Mouse (Mus musculus): Measurements from ENCODE around the gene Tmem199. TPM values are rescaled to one million over a fixed set of nuclear protein-coding genes. Genes with fewer than 3 reads are reported as not detected.
A peak's percentile ranks its signal among the peaks of the same experiment; 100 is the strongest.
"Not testable (repeated sequence)": the region's sequence is repeated elsewhere in the genome, so short reads cannot be mapped to it uniquely, and the experiment has no call there.

Gene Tmem199
- polyA plus RNA-seq, 1 experiment from 2014 or later: 54.1 TPM

DNA sequence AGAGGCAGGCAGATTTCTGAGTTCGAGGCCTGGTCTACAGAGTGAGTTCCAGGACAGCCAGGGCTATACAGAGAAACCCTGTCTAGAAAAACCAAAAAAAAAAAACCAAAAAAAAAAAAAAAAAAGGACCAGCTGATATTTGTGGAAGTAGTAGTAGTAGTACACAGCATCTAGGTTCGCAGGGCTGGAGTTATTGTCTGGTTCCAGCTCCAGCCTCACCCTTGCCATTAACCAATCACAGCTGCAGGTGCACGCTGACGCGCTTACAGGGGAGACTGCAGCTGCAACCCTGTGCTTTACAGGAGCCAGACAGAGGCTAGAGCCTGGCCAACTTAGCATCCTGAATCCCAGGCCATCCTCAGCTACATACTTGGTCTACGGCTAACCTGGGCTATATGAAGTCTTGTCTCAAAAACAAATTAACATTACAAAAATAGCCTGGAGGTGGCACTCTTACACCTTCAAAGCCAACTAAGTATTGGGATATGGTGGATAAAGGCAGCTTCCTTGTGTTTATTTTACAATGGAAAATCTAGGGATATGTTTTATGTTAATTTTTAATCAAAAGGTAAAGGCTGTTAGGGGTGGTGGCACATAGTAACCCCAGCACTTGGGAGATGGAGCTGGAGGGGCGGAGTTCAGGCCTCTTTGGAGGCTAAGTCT lies 32.6 kb upstream of the Tmem199 start:
- H3K4me3 ChIP-seq (replicated peaks): no peak overlapping the region
- H3K36me3 ChIP-seq: peaks cover 16% of the 10 kb centered on the region
- 93% methylated on average over 7 of the region's 7 CpGs for WGBS
- no peak overlapping the region for H3K27ac ChIP-seq
- no peak overlapping the region for H3K9ac ChIP-seq
- H3K4me2 ChIP-seq (replicated peaks): no peak overlapping the region
- H3K4me1 ChIP-seq (replicated peaks): peaks cover 10% of the 10 kb centered on the region; the same call in 1 of the 2 replicates
- no peak for ATAC-seq
- H3K27me3 ChIP-seq (replicated peaks): no peaks in the 10 kb centered on the region
- no peaks in the 10 kb centered on the region for H3K9me3 ChIP-seq

DNA sequence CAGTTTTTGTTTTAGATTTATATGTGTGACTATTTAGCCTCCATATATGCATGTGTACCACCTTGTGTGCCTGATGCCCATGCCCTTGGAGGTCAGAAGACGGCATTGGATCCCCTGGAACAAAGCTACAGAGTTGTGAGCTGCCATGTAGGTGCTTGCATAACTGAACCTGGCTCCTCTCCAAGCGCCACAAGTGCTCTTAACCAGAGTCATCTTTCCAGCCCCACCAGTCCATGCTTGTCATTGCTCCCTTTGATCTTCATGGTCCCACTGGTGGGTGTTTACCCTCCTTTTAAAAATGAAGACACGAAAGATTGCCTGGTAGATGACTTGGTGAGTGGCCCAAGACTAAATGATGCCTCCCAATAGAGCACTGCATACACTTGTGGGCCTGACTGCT lies 28.4 kb upstream of the Tmem199 start:
- no peak for ATAC-seq
- no peak overlapping the region for H3K4me2 ChIP-seq (replicated peaks)
- no peak overlapping the region for H3K4me3 ChIP-seq (replicated peaks)
- no peaks in the 10 kb centered on the region for H3K27me3 ChIP-seq (replicated peaks)
- peaks cover 14% of the 10 kb centered on the region; the same call in 1 of the 2 replicates for H3K4me1 ChIP-seq (replicated peaks)
- 82% methylated on average over 3 of the region's 3 CpGs for WGBS
- H3K27ac ChIP-seq: no peak overlapping the region
- H3K36me3 ChIP-seq: peaks cover 16% of the 10 kb centered on the region
- H3K9me3 ChIP-seq: no peaks in the 10 kb centered on the region
- H3K9ac ChIP-seq: no peak overlapping the region

DNA sequence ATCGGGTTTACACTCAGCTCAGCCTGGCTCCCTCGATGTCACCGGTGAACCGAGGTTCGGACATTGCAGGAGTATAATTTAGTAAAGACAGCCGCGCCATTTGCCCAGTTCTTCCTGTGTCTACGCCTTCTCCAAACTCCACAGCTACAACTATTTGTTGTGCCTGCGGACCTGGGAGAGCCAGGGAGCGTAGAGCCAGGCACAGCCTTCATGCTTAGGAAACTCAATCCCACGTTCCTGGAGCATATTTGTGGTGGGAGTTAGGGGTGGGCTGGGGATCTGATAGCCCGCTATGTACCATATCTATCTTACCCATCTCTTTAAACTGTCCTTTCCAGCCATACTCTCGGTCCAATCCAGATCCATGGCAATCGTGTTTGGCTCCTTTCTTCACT lies 24.7 kb upstream of the Tmem199 start:
- Histone ChIP-seq H3K36me3 (peaks cover 10% of the 10 kb centered on the region; the same call in 1 of the 2 replicates), H3K27ac (peak overlapping the region; percentile 78), H3K4me3 (replicated peaks) (peak overlapping the region; percentile 82), H3K9me3 (no peaks in the 10 kb centered on the region), H3K4me1 (replicated peaks) (peaks cover 23% of the 10 kb centered on the region; the same call in 1 of the 2 replicates), H3K4me2 (replicated peaks) (peak overlapping the region; percentile 71), H3K9ac (peak overlapping the region; percentile 65), H3K27me3 (replicated peaks) (no peaks in the 10 kb centered on the region)
- WGBS: 1% methylated on average over 14 of the region's 14 CpGs
- peak; percentile 5; the same call in 1 of the 2 replicates for ATAC-seq

DNA sequence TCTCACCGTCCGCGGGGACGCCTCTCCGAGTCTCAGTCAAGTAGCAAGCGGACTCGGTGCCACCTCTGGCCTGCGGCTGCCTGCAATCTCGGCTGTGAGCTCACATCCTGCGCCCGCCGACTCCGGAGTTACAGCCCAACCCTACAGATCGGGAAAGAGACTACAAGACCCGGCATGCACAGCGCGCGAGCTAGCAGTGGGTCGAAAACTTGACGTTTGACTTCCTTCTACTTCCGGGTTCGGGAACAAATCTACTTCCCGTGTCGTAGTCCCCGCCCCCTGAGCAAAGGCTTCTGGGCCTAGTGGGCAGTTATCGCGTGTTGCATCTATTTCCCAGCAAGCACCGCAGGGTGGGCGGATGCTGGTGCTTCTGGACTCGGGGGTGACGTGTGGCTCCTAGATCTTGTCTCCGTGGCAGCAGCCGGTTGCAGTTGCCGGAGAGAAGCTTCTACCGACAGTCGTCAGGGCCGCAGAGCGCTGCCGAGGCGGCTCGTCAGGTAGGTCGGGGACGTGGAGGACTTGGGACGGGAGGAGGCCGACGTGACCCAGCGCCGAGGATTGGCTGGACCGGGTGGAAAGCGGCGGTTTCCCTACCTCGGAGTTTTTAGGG lies 24.2 kb upstream of the Tmem199 start, which contains the start of the genes Tnfaip1 and Ift20:
TSS of gene Tnfaip1 (minus strand) at position 253 of the 610 bp plus-strand sequence.
TSS of gene Ift20 (plus strand) at position 282 of the 610 bp plus-strand sequence.
- peak within 1 kb of the TSS; percentile 85 for H3K9ac ChIP-seq
- peaks cover 23% of the 10 kb centered on the region; the same call in 1 of the 2 replicates for H3K4me1 ChIP-seq (replicated peaks)
- H3K9me3 ChIP-seq: no peaks in the 10 kb centered on the region
- peak within 1 kb of the TSS; percentile 98 for H3K27ac ChIP-seq
- peaks cover 8% of the 10 kb centered on the region; the same call in 1 of the 2 replicates for H3K36me3 ChIP-seq
- ATAC-seq: peak; percentile 98
- H3K4me3 ChIP-seq (replicated peaks): peak within 1 kb of the TSS; percentile 82
- under 1% methylated on average over 52 of the region's 52 CpGs for WGBS
- H3K27me3 ChIP-seq (replicated peaks): no peaks in the 10 kb centered on the region
- H3K4me2 ChIP-seq (replicated peaks): peak within 1 kb of the TSS; percentile 71

DNA sequence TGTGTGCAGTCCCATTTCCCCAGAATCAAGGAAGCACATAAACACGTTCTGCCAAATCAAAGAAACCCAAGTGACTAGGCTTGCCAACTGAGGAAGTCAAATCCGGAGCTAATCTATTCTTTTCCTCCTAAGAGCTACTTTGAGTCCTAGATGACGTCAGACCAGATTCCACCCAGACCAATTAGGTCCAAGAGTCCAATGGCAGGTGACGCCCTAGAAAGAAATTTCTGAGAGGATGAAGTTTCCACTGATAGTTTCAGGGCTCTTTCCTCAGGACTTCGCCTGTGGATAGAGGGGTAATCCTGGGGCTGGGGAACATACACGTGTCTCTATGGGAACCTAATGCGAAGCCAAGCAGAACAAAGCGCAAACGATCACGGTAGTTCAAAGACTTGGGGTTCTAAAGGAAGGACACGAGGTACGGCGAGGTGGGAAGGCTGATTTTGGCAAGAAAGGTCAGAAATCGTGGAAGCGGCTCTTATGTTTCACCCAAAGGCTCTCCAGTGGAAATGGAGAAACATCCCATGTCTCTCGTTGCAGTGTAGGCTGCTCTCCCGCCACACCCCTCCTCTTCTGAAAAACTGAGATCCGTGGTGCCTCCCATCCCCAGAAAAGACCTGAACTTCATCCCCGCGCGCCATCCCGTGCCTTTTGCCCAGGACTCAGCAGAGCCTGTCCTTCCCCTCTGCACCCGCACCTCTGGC lies 23.6 kb upstream of the Tmem199 start:
- H3K4me2 ChIP-seq (replicated peaks): peak overlapping the region; percentile 62
- H3K4me3 ChIP-seq (replicated peaks): peak overlapping the region; percentile 82
- H3K4me1 ChIP-seq (replicated peaks): peaks cover 23% of the 10 kb centered on the region; the same call in 1 of the 2 replicates
- no peaks in the 10 kb centered on the region for H3K9me3 ChIP-seq
- H3K36me3 ChIP-seq: peaks cover 4% of the 10 kb centered on the region; the same call in 1 of the 2 replicates
- peak overlapping the region; percentile 98 for H3K27ac ChIP-seq
- under 1% methylated on average over 23 of the region's 23 CpGs for WGBS
- peak; percentile 24 for ATAC-seq
- peak overlapping the region; percentile 85 for H3K9ac ChIP-seq
- no peaks in the 10 kb centered on the region for H3K27me3 ChIP-seq (replicated peaks)

DNA sequence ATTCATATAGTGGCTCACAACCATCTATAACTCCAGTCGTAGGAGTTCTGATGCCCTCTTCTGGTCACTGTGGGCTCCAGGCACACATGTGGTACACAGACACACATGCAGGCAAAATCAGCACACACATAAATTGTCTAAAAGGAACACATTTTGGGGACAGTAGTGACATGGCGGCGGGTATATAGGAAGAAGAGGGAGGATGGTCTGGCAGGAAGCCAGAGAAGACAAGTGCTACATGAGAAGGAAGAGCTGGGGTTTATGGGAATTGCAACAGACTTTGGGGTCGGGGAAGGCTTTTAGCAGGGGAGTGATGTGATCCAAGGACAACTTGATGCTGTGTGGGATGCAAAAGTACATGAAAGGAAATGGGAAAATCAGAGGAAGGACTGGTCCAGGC lies 22.5 kb upstream of the Tmem199 start:
- Histone ChIP-seq H3K4me1 (replicated peaks) (peaks cover 23% of the 10 kb centered on the region; the same call in 1 of the 2 replicates), H3K4me2 (replicated peaks) (peak overlapping the region; percentile 62), H3K9me3 (no peaks in the 10 kb centered on the region), H3K27ac (0 out of 2 replicates have a peak overlapping the region, but pooled peaks have one; percentile 98), H3K9ac (peak overlapping the region; percentile 85), H3K4me3 (replicated peaks) (peak overlapping the region; percentile 82), H3K36me3 (peaks cover 3% of the 10 kb centered on the region; the same call in 1 of the 2 replicates), H3K27me3 (replicated peaks) (no peaks in the 10 kb centered on the region)
- 87% methylated on average over 4 of the region's 4 CpGs for WGBS
- ATAC-seq: no peak

DNA sequence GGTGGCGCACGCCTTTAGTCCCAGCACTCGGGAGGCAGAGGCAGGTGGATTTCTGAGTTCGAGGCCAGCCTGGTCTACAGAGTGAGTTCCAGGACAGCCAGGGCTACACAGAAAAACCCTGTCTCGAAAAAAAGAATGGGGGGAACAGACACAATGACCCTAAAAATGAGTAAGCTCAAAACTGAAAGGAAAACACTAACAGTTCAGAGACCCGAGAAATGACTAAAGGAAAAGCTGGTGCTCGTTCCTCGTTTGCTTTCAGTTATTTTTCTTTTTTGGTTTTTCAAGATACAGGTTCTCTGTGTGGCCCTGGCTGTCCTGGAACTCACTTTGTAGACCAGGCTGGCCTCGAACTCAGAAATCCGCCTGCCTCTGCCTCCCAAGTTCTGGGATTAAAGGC lies 19.5 kb upstream of the Tmem199 start:
- Histone ChIP-seq H3K36me3 (peaks cover 24% of the 10 kb centered on the region), H3K27ac (0 out of 2 replicates have a peak overlapping the region, but pooled peaks have one; percentile 54)
- ATAC-seq; H3K9me3 ChIP-seq; H3K4me2 ChIP-seq (replicated peaks); H3K27me3 ChIP-seq (replicated peaks); H3K9ac ChIP-seq; H3K4me1 ChIP-seq (replicated peaks); H3K4me3 ChIP-seq (replicated peaks): not testable (repeated sequence)
- 93% methylated on average over 10 of the region's 10 CpGs for WGBS

DNA sequence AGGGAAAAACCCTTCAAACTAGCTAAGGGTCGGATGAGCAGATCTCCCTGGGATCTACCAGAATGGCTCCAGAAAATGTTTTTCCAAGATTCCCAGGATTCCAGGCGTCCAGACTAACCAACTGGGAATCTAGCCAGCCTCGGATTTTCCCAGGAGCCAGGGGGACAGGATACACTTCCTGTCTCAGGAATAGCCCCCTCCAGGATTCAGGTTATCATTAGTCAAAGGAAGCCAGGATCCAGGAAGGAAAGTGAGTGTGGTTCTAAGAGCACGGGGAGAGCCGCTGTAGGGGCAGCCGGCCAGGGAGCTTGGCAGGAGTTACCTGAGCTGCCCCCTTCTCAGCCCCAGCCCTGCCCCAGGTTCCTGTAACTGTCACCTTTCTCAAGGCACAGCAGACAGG lies 19.1 kb upstream of the Tmem199 start:
- Histone ChIP-seq H3K27me3 (replicated peaks) (no peaks in the 10 kb centered on the region), H3K4me1 (replicated peaks) (peaks cover 9% of the 10 kb centered on the region; the same call in 1 of the 2 replicates), H3K9me3 (no peaks in the 10 kb centered on the region), H3K9ac (no peak overlapping the region), H3K27ac (0 out of 2 replicates have a peak overlapping the region, but pooled peaks have one; percentile 54), H3K4me3 (replicated peaks) (no peak overlapping the region), H3K4me2 (replicated peaks) (no peak overlapping the region), H3K36me3 (peaks cover 26% of the 10 kb centered on the region)
- WGBS: 61% methylated on average over 6 of the region's 6 CpGs
- no peak for ATAC-seq

DNA sequence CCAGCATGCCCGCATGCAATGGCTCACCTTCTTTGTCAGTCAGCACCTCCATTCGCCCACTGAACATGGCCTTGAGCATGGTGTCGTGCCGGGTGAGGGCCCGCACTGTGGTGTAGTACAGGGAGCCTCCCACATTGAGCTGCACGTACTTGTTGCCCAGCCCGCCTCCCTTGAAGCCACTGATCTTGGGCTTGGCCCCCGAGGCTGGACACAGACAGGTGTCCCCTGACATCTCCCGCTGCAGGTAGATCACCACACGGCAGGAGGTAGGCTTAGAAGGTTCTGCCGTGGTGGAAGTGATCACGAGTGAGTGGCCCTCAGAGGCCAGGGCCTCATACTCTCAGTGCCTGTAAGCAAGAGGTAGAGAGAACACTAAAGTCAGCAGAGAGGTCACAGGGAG lies 18.0 kb upstream of the Tmem199 start:
- ATAC-seq: no peak
- H3K4me2 ChIP-seq (replicated peaks): no peak overlapping the region
- H3K27ac ChIP-seq: no peak overlapping the region
- H3K9ac ChIP-seq: no peak overlapping the region
- peaks cover 30% of the 10 kb centered on the region for H3K36me3 ChIP-seq
- H3K9me3 ChIP-seq: no peaks in the 10 kb centered on the region
- WGBS: 89% methylated on average over 12 of the region's 12 CpGs
- H3K4me3 ChIP-seq (replicated peaks): no peak overlapping the region
- H3K4me1 ChIP-seq (replicated peaks): peaks cover 7% of the 10 kb centered on the region; the same call in 1 of the 2 replicates
- no peaks in the 10 kb centered on the region for H3K27me3 ChIP-seq (replicated peaks)

DNA sequence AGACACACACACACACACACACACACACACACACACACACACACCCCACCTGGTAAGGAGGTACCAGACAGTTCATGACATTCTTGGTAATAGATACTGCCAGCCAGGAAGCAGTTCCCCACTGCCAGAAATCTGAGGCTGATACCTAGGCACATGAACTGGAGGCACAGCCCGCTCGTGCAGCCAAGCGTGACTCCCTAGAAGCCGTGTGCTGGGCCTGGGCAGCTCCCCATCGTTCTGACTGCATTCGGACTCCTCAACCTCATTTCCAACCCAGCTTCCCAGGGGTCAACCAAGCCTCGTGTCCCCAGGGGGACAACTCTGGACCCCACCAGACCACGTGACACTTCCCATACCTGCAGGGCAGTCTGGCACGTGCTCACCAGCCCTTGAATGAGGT lies 16.7 kb upstream of the Tmem199 start:
- H3K4me3 ChIP-seq (replicated peaks): no peak overlapping the region
- H3K27ac ChIP-seq: no peak overlapping the region
- no peak for ATAC-seq
- no peaks in the 10 kb centered on the region for H3K4me1 ChIP-seq (replicated peaks)
- H3K9me3 ChIP-seq: no peaks in the 10 kb centered on the region
- peaks cover 42% of the 10 kb centered on the region for H3K36me3 ChIP-seq
- 88% methylated on average over 9 of the region's 9 CpGs for WGBS
- H3K27me3 ChIP-seq (replicated peaks): no peaks in the 10 kb centered on the region
- H3K9ac ChIP-seq: no peak overlapping the region
- no peak overlapping the region for H3K4me2 ChIP-seq (replicated peaks)

DNA sequence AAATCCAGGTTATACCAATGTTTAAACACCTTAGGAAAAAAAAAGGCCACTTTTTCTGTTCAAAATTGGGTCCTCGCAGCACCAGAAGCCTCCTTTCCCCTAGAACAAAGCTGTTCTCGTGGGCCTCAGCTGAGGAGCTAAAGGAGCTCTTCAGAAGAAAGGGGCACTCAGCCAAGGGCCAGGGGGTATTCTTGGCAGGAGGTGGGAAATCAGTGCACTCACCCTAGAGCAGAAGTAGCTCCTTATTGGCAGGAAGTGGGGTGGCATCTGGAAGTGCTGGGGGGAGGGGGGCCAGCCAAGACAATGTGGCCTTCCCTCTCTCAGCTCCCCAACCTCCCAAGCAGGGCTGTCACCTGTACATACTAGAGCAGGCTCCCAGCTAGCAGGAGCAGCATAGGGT lies 12.9 kb upstream of the Tmem199 start:
- ATAC-seq: no peak
- WGBS: 75% methylated on average over 2 of the region's 2 CpGs

More for the DNA sequence above, 12.9 kb upstream of the Tmem199 start:
- Histone ChIP-seq H3K27ac (no peak overlapping the region), H3K27me3 (replicated peaks) (no peaks in the 10 kb centered on the region), H3K4me3 (replicated peaks) (no peak overlapping the region), H3K4me1 (replicated peaks) (no peaks in the 10 kb centered on the region), H3K9me3 (no peaks in the 10 kb centered on the region), H3K4me2 (replicated peaks) (no peak overlapping the region), H3K9ac (no peak overlapping the region), H3K36me3 (peaks cover 70% of the 10 kb centered on the region)
